Mouse (Mus musculus) spleen, postnatal 36 days (tissue): ENCODE results near the gene Zfp365.

ENCODE experiments used
- DNase-seq, 2 experiments: peaks; one replicate each; pipeline ENCODE4 v3.0.0; 2022; ENCODE audit warnings: low spot score in 2 of 2, mixed read lengths in 1 of 2

Gene Zfp365

GRCm38 (mm10) chr10:67912337-67912776 is at the start of gene Zfp365:
Gene Zfp365, minus strand, starts transcription at chr10:67912662.
- DNase-seq = no peak

- DNase-seq = no peak
Observed at GRCm38 (mm10) chr10:67959982-67960381, 47.5 kb upstream of the Zfp365 start.

DNA sequence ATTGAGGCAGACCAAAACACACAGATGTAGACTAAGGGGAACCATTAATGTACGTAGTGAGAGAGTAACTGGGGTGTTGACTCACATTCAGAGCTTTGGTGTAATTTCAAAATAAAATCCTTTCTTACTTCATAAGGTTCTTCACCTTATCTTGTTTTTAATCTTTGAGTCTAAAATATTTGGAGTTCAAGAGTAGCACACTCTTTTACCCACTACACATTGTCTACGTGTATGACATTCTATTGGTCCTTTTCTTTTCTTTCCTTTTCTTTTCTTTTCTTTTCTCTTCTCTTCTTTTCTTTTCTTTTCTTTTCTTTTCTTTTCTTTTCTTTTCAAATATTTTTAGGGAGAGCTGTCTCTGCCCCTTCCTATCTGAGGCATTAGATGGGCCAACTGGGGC is 43.5 kb upstream of the Zfp365 start:
- no peak for DNase-seq

DNA sequence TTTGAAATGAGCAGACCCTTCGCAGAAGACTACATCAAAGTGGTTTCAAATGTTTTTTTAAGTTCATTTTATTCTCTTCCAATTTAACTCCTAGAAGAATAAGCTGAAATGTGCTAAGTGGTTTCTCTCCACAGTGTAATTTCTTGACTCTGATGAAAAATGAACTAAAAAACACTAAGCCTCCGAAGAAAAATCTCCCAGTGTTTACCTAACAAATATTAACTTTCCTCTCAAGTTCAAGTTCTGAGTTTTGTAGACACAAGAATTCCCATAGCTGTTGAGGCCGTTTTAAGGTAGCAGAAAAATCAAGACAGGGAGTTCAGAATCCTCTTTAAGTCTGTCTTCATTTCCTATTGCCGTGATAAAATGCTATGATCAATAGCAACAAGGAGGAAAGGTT is 39.2 kb upstream of the Zfp365 start:
- DNase-seq = no peak

DNA sequence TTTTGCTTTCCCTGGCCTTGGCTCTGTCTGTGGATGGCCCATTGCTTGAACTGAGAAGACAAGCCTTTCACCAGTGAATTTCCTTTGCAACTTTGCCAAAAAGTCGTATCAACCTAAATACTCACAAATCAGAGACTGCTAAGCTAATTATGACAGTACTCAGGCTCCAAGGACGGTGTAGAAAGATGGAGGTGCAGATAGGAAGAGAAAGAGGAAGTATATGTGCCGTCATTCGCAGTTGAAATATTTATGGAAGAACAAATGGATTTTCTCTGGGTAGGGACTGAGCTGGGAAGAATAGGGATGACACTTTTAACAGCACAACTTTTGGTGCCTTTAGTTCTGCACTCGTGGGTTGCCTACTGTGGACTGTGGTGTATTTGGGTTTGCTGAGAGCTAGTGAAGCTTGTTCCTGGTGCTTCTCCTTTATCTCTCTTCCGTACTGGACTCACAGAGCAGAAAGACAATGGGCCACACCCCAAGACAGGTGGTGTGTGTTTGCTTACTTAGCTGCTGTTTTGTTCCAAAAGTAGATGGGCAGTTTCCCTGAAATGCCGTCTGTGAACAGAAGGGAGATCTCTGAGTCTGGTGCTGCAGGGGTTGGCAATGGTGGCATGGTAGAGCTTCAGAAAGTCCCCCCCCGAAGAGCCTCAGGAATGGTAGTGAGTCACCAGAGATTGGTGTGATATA is 37.7 kb upstream of the Zfp365 start:
- DNase-seq = peak; percentile 17 to 18

DNA sequence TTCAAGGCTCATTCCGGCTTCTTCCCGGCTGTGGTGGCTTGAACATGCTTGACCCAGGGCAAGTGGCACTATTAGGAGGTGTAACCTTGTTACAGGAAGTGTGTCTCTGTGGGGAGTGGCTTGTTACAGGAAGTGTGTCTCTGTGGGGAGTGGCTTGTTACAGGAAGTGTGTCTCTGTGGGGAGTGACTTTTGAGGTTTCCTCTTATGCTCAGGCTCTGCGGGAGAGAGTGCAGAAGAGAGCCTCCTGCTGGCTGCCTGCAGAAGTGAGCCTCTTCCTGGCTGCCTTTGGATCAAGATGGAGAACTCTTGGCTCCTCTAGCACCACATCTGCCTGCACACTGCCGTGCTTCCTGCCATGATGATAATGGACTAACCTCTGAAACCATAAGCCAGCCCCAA is 31.1 kb upstream of the Zfp365 start:
- DNase-seq = no peak

GRCm38 (mm10) chr10:67939546-67939945 is 27.1 kb upstream of the Zfp365 start:
- DNase-seq = no peak

DNA sequence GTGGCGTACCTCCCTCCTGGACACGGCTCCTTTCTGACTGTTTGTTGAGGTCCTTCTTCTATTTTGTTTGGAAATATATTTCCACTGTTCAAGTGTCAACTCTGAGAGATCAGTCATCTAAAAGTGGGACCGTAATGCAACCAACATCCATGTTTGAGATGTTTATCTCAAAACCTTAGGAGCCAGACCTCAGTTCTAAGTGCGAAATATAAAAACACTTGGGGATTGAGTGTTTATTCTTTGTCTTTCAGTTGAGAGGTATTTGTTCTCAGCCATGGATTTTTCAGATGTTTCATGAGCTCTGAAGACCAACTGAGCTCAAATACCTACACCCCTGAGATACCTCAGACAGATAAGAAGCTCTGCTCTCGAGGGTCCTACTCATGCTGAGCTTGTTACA is 25.3 kb upstream of the Zfp365 start:
- DNase-seq = no peak

DNA sequence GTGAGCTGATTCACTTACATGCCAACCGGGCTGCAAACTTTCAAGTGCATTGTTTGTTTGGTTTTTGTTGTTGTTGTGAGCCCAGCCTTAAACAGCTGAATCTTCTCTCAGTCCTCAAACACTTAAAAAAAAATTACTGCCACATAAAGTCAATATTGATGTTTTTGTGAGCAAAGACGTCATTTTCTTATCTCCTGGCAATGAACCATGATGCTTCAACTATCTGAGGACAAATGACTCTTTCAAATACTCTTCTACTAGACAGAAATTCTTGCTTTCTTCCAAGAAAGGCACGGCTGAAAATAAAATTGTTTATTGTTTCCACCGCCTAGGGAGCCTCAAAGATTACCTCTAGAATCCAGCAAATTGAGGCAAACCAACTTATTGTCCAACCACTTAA is 24.5 kb upstream of the Zfp365 start:
- no peak for DNase-seq

GRCm38 (mm10) chr10:67932780-67933179 is 20.3 kb upstream of the Zfp365 start:
- DNase-seq = no peak

DNA sequence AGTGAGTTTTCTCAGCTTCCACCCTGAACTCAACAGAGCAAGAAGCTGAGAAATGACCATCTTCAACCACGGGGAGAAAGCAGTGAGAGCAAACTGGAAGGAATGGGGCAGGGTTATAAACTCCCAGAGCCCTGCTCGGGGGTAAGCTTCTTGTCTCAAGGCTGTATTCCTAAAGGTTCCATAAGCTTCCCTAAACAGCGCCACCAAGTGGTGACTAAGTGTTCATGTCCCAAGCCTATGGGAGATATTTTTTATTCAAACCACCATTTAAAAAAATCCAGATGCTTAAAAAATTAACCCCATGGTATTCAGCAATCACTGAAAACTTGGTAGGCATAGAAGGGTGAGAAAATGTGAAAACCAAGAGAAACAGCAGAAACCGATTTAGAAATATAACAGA is 18.9 kb upstream of the Zfp365 start:
- no peak for DNase-seq

DNA sequence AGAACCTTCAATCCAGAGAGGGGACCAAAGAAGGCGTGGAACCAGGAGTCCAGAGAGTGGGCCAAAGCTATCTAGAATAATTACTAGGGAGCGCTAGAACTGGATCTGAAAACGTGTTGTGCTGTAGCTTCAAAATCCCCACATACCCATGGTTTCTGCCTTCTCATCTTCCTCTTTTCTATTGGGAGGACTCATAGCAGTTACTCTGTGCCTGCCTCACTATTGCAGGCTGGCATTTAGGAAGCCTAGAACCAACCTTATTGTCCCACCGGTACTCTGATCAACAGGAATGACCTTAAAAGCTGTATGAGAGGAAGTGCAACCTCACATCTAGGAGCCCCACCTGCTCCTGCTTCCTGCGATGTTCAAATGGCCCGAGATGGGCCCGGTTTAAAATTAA is 16.1 kb upstream of the Zfp365 start:
- DNase-seq = no peak

DNA sequence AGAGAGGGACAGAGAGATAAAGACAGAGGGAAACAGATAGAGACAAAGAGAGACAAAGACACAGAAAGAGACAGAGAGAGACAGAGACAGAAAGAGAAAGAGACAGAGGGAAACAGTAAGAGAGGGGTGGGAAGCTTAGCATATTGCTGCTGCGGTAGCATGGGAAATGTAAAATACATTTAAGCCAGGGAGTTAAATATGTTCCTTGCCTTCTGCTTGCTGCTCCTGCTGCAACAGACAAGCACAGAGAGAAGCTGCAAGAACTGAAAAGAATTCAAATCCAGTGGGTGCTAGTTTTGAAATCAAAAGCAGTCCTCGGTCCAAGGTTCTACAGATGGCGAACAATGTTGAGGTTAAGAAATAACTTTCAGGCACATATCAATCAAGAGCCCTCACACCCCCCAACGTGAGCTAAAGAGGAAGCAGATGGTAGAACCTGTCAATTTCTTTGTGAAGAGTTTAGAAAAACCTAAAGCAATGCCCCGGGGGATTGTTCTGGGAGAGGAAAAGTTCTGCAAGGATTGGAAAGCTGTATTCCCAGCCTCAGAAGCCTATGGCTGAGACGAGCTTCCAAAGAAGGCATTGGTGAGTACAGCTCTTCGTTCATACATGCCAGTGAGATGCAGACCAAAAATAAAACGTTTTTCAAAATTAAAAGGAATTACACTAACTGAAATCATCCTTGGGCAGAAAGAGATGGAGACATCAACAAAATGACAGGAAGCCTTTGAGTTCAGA is 15.4 kb upstream of the Zfp365 start:
- no peak for DNase-seq

DNA sequence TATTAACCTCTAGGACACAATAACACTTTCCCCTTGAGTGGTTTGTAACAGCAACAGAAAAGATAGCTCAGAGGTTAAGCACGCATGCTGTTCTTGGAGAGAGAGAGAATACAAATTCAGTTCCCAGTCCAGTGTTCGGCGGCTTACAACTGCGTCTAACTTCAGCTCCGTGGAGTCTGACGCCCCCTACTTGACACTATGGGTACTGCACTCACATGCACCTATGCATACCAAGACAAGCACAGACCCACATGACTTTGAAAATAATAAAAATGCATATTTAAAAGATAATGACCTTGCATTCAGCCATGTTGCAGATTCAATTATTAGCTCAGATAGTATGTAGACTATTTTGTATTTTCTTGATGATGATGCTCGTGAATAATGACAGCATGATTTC is 11.6 kb upstream of the Zfp365 start:
- no peak for DNase-seq

- no peak for DNase-seq
Observed at GRCm38 (mm10) chr10:67921777-67922176, 9.3 kb upstream of the Zfp365 start.

DNA sequence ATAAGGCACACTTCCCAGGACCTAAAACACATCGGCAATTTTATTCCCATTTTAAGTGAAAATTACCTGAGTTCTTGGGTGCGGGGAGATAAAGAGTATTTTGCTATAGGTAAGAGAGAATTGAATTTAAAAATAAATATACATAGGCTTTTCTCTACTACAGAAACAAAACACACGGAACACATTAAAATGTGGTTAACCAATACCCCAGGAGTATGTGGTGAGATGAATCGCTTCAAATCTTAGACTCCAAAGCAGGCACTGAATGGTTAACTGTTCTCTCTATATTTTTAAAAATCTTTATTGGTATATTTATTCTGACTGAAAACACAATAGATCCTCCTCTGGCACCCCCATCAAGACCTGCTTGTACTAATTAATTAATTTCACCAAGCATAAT is 7.2 kb upstream of the Zfp365 start:
- no peak for DNase-seq

DNA sequence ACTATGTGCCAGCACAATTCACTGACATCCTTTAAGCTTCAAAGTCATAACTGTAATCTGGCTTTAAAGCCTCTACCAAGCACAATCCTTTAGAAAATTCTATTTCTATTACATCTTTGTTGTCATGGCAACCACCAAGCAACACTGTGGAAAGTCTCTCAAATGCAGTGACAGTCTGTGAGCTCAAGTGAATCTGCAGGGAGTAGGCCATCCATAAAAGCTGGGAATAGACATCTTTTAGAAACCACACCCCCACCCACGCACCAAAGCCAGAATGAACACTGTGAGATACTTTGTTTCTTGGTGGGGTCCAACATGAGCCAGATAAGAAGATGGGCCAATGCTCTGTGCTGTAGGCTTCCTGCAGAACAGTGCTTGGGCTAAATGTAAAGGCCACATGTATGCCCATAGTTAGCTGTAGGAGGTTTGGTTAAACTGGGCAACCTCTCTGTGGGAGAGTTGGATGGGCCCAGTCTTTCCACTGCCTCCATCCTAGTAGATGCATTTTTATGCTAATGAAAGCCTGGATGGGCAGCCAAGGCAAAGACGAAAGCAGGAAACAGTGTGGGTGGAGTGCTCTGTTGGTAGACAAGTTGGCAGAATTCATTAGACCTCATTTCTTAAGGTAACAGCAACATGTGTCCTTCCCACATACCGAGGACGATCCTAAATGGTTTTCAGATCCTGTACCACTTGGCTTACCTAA is 5.9 kb upstream of the Zfp365 start:
- no peak for DNase-seq

DNA sequence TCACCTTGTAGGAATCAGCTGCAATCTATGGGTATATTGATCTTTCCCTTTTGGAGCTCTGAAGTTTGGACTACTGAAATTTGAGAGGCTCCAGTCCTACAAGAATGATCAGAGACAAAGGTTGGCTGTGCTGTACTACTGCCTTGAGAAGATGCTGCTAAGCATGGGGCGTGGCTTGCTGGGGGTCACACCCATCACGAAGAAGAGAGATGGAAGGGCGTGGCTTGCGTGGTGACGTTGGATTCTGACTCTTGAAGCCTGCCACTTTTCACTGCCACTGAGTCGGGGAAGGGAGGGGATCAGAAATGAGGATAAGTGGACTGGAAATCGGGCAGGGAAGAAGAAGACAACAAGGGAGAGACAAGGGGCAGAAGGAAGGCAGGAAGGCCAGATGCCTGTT is 4.9 kb upstream of the Zfp365 start:
- no peak for DNase-seq

GRCm38 (mm10) chr10:67911447-67912336 is 770 bp downstream of the Zfp365 start:
- no peak for DNase-seq

- DNase-seq = no peak
Observed at GRCm38 (mm10) chr10:67907931-67908330, 4.5 kb downstream of the Zfp365 start.

GRCm38 (mm10) chr10:67906926-67907325 is 5.5 kb downstream of the Zfp365 start:
- DNase-seq = no peak

DNA sequence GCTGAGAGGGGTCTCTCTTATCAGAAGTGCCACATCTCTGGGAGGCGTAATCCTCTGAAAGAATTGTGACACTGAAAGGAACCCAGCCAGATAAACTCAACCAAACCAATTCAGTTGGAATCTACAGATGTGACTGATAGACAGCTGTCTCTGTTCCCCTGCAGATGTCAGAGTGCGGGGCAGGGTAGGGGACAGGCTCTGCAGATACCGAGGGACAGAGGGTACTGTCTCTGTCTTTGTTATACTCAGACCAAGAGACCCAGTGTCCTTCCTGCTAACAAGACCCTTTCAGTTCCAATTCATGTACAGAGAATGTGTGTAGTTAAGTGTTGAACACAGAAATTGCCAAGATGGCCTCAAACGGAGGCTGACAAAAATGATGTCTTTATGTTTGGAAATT is 6.4 kb downstream of the Zfp365 start:
- DNase-seq = no peak
